Mouse (Mus musculus): ENCODE measurements at regions not wholly inside any gene's neighbourhood (a gene's known extent, or its start where the extent isn't known, plus 50 kb on each side); places are given as distances from the start of the nearest gene placed in this dataset.
"Not testable (repeated sequence)": the region's sequence is repeated elsewhere in the genome, so short reads cannot be mapped to it uniquely, and the experiment has no call there.

DNA sequence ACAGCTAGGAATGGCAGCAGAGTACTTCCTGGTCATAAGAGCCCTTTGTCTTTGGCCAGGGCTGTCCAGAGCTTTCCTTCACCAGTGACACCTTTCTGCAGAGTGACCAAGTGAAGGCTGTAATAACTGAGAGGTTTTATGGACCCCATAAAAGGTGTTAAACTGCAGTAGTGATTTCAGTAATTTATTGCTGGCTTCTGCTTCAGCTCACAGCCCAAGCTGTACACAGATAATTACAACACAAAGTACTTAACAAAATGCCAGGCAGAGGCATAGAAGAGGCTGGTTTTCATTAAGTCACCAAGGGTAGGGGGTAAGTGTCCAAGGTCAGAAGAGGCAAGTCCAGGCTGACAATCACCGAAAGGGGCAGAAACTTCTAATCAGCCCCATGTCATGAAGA lies 83.8 kb downstream of the Eif4e start:
- ATAC-seq (replicated peaks; ENCODE audit: low FRiP score, low TSS enrichment, poor library complexity, severe bottlenecking): no peak

DNA sequence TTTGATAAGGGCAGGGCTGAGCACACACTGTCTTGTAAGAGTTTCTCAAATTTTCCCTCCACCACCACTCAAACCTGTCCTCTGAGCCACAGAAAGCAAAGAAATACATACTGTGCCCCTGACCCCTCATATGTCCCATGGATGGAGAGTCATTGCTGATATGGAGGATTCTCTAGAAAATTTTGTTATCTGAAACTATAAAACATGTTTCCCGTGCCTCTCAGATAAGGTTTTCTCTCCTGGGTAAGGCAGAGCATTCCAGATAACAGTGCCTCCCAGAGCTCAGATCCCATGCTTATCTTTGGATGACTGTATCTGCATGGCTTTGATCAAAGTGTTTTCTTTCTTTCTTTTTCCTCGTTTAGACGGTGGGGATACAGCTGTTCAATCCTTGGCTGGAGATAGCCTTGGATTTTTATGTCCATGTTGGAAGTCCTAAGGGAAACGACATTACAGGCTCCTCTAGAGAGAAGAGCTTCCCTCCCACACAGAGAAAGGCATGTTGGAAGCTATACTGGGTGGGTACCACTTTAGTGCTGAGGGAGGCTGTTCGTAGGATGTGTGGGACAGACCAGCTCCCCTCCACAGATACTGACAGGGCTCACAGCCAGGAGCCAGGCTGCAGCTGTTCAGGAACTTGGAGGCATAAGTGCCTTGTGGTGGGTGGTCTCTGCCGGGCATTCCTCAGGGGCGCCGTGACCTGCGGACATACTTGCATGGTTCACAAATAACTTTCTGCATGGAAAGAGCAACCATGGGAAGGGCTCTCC lies 87.1 kb downstream of the Eif4e start:
- peak; percentile 74 for ATAC-seq (replicated peaks; ENCODE audit: low FRiP score, low TSS enrichment, poor library complexity, severe bottlenecking)

DNA sequence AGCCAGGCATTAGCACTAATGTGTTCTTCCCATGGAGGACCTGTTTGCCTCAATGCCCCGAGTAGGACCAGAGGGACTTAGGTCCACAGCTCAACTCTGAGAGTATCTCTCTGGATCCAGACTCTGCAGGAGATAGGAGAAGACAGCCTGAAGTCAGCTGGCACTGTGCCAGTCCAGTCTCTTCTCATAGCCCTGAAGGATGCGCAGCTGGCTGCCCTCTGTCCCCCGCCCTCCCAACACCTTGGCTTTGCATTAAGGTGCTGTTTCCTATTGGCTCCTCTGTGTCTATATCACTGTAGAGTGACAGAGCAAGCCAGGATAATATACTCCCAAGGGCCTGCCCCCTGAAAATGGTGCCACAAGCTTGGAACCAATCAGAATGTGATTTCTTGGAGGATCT lies 87.7 kb downstream of the Eif4e start:
- peak; percentile 73 for ATAC-seq (replicated peaks; ENCODE audit: low FRiP score, low TSS enrichment, poor library complexity, severe bottlenecking)

DNA sequence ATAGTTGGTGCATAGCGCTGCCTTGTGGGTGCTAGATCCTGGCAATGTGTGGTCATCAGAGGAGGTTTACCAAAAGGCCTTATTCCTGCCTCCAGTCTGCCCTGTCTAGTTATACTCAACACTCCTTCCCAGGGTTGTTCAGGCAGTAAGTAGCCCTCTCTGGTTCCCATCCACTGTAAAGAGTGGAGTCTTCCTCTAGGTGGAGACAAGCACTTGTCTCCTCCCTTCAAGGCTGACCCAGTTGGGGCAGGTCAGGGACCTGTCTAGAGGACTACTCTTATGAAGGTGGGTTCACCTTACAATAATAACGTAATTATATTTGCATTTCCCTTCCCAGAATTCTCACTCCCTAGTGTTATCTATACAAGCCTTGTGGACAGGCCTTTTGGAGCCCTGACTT lies 88.9 kb downstream of the Eif4e start:
- no peak for ATAC-seq (replicated peaks; ENCODE audit: low FRiP score, low TSS enrichment, poor library complexity, severe bottlenecking)

DNA sequence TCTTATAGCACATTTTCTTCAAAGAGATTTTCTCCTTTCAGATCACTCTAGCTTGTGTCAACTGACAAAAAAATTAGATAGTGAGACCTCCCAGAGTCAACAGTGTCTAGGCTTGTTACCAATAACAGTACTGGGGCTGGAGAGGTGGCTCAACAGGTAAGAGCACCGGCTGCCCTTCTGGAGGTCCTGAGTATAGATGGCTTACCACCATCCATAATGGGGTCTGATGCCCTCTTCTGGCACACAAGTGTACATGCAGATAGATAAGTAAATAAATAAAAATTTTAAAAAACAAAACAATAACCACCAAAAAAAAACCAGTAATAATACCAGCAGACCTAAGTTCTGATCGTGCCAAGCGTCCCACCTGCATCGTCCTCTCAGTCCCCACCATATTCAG lies 94.3 kb downstream of the Eif4e start:
- ATAC-seq (replicated peaks; ENCODE audit: low FRiP score, low TSS enrichment, poor library complexity, severe bottlenecking): peak; percentile 58

DNA sequence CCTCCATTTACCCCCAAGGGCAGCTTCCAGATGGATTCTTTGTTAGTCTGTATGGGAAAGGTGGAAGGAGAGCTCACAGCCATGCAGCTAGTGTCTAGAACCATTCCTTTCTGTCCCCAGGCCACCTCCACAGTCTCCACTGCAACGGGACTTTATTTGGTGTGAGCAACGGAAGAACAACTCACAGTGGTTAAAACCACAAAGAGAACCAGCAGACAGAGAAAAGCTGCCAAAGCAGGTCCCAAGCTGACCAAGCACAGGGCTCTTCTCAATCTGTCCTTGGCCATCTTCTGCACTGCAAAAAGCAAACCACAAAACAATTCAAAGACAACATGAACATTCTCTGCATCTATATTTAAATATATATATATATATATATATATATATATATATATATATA lies 98.1 kb downstream of the Eif4e start:
- no peak for ATAC-seq (replicated peaks; ENCODE audit: low FRiP score, low TSS enrichment, poor library complexity, severe bottlenecking)

DNA sequence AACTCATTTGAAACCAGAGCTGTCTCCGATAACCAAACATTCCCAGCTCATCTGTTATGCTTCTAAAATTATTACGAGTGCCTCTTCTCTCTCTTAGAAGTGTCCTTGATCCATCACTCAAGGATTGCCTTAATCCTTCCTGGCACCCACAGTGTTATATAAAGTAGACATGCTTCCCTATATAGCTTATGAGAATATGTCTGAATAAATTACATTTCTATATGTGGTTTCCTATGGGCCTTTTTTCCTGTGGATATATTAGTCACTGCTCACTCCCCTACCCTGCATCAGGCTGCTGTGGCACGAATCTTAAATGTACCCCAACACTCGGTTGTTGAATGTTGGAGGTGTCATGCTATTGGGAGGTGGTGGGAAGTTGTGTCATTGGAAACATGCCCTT lies 100.3 kb downstream of the Eif4e start:
- ATAC-seq (replicated peaks; ENCODE audit: low FRiP score, low TSS enrichment, poor library complexity, severe bottlenecking): no peak

DNA sequence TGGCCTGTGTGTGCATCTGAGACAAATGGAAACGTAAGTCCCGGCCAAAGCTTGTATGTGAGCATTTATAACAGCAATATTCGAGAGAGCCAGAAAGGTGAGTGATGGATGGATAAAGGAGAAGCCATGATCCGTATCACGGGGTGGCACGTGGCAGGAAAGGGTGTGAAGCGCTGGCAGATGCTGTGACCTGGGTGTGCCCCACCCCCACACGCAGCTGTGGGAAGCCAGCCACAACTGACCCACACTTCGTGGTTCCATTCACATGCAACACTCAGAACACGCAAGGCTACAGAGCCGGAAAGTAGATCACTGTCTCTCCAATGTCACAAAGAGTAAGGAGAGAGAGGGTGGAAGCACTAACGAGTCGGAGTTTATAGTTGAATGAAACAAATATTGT lies 104.3 kb downstream of the Eif4e start:
- ATAC-seq (replicated peaks; ENCODE audit: low FRiP score, low TSS enrichment, poor library complexity, severe bottlenecking): no peak

DNA sequence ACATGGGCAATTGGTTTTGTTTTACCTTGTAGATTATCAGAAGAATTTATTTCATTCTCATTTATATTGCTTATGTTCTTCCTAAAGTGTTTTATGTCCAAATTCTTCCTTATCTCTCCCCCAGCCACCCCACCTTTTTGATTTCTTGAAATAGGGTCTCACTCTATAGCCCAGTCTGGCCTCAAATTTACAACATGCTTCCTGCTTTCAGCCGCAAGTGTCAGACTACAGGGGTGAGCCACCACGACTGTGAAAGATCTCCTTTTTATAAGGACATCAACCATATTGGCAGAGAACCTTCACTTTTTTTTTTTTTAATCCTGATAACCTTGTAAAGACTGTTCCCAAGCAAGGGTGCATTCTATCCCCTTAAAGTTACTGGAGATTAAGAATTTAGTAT lies 106.1 kb downstream of the Eif4e start:
- no peak for ATAC-seq (replicated peaks; ENCODE audit: low FRiP score, low TSS enrichment, poor library complexity, severe bottlenecking)

DNA sequence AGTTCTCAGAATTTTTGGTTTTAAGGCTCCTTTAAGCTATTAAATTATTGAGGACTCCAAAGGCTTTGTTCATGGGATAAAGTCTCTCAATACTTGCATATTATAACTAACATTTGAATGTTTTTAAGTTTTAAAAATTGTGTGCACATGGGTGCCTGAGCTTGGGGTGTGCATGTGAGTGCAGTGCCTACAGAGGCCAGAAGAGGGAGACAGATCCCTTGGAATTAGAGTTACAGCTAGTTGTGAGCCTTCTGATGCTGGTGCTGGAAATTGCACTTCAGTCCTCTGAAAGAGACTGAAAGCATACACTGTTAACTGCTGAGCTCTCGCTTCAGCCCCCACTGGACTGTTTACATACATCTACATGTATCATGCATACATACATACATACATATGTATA lies 100.0 kb upstream of the Tspan5 start:
- ATAC-seq (replicated peaks; ENCODE audit: low FRiP score, low TSS enrichment, poor library complexity, severe bottlenecking): peak; percentile 71; the same call in 1 of the 2 replicates

DNA sequence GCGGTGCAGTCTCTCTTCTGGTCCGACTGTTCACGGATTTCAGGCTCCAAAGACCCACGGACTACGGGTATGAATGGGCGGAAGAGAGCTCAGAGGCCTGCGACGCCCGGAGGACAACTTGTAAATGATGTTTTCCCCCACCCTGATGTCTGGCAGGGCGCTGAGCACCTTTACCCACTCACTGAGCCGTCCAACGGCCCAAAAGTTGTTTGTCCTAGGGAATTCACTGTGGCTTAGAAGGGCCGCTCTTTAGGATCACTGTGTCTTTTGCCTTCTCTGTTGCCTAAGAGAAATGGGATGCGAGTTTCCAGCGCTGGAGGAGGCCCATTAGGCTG lies 98.1 kb upstream of the Tspan5 start:
- ATAC-seq (replicated peaks; ENCODE audit: low FRiP score, low TSS enrichment, poor library complexity, severe bottlenecking): no peak

DNA sequence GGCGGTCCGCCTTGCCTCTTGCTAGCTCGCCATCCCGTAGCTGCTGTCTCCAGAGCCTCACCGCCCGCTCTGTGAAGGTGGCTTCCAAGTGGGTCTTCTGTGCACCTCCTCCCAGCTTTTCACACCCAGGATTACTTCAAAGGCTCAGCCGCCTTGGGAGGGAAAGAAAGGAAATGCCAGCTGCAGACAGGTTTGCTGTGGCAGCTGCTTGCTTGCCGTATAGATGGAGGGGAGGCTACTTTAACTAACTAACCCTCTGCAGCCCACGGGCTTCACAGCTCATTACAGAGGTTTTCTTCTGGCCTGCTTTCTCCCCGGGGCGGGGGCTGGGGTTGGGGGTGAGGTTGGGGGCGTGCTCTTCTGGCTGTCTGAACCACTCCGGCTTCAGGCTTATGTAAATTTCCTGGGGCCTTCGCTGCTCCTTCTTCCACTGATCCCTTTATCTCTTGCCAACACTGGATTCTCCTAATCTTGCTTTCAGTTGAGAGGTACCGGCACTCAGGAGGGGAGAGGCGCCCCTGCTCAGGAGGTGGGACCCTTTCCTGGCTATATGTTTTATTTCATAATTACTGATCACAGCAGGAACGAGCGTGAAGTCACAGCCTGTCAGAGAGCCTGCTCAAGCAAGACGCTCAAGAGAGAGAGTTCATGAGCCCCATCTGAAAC lies 97.6 kb upstream of the Tspan5 start:
- ATAC-seq (replicated peaks; ENCODE audit: low FRiP score, low TSS enrichment, poor library complexity, severe bottlenecking): peak; percentile 69

DNA sequence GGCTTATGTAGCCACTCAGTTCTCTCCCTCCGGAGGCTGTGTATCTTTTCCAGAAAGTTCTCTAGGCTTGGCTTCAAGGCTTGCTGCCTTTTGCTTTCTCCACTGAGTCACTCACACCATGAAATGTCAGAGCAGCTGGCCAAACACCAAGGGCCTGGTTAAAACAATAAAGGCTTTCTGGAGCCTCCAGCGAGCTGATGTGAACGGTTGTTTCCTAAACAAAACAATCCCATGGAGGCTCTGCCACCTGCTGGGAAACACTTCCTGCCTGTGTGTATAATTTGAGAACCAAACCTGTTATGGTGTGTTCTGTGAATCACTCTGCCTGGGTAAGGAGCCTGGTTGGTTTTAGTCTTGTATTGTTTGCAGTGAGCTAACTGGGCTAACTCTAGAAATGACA lies 96.7 kb upstream of the Tspan5 start:
- no peak for ATAC-seq (replicated peaks; ENCODE audit: low FRiP score, low TSS enrichment, poor library complexity, severe bottlenecking)

DNA sequence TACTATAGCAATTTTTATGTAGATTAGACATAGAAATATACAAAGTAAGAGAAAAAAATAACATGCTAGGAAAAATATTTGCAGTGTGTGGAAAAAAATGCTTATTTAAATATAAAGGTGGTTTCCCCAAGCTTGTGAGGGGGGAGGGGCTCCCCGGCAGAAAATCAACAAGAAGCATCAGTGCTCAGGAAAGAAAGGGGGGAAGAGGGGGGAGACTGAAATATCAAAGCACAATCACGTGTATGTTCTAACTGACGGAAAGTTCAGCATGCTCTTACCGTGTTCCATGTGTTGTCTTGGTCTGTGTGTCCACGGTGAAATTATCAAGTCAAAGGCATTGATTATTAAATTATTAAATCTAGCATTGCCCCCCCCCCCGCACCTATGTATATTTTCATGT lies 92.3 kb upstream of the Tspan5 start:
- ATAC-seq (replicated peaks; ENCODE audit: low FRiP score, low TSS enrichment, poor library complexity, severe bottlenecking): no peak

DNA sequence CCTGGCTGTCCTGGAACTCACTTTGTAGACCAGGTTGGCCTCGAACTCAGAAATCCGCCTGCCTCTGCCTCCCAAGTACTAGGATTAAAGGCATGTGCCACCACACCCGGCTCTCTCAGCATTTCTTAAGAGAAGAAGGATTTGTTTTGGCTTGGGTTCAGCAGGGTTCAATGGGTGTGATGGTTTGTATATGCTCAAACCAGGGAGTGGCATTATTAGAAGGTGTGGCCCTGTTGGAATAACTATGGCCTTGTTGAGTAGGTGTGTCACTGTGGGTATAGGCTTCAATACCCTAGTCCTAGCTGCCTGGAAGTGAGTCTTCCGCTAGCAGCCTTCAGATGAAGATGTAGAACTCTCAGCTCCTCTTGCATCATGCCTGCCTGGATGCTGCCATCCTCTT lies 91.3 kb upstream of the Tspan5 start:
- not testable (repeated sequence) for ATAC-seq (replicated peaks; ENCODE audit: low FRiP score, low TSS enrichment, poor library complexity, severe bottlenecking)

DNA sequence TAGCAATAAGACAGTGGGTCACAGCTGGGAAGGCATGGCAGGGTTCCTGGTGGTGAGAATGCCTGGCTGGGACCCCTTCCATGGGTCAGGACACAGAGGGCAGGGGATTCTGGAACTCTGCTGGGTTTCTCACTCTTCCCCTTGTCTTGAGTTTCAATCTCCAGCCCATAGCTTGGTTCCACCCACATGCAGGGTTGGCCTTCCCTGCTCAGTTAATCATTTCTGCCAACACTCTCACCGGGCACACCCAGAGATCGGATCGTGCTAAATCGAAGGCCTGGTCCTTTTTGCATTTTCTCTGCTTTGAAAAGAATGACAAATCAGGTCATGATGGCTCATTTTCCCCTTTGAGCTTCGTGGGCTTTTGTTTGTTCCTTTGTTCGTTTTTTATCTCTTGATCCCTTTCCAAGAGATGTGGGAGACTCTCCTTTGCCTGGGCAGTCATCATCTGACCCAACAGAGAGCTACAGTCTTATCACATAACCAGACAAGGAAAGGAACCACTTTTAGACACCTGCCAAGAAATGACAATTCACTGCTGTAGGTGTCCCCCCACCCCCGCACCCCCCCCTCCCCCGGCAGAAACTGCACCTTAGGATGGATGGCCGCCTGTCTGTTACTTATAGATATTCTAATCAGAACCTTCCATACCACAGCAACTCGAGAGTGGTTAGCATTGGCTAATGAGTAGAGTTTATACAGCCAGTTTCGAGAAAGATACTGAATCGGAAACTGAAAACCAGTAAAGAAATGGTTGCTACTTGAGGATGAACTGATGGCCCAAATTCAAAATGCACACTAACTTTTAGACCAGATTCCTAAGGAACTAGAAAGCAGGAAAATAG lies 90.4 kb upstream of the Tspan5 start:
- ATAC-seq (replicated peaks; ENCODE audit: low FRiP score, low TSS enrichment, poor library complexity, severe bottlenecking): peak; percentile 52

DNA sequence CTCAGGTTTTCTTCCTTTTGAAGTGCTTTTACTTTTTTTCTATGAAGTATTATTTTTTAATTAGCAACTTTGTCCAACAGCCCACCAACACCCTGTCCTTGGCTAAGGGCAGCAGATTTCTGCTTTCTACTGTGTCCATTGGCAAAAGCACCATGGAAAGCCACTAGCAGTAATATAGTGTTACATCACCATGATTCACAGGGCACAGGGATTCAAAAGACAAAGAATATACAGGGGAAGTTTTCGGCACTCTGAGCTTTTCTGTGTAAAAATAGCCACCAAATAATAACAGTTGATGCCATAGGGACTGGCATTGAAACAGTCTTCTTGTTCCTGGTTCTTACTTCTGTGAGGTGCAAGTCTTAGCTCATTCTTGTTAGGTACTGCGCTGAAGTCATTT lies 89.8 kb upstream of the Tspan5 start:
- no peak for ATAC-seq (replicated peaks; ENCODE audit: low FRiP score, low TSS enrichment, poor library complexity, severe bottlenecking)

DNA sequence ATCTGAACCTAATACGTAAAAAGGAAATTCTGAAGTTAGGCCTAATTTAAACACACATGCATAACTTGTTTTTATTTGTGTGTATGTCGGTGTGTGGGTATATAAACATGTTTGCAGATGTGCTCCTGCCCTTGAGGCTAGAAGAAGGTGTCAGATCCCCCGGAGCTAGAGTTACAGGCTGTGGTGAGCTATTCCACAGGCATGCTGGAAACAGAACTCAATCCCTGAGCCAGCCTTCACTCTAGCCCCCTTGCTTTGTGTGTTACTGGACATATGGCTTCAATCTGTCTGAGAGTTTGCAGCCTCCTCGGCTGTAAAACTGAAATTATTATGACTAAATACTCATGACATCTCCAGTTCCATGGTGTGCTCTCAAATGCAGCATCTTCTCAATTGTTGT lies 89.3 kb upstream of the Tspan5 start:
- ATAC-seq (replicated peaks; ENCODE audit: low FRiP score, low TSS enrichment, poor library complexity, severe bottlenecking): no peak

DNA sequence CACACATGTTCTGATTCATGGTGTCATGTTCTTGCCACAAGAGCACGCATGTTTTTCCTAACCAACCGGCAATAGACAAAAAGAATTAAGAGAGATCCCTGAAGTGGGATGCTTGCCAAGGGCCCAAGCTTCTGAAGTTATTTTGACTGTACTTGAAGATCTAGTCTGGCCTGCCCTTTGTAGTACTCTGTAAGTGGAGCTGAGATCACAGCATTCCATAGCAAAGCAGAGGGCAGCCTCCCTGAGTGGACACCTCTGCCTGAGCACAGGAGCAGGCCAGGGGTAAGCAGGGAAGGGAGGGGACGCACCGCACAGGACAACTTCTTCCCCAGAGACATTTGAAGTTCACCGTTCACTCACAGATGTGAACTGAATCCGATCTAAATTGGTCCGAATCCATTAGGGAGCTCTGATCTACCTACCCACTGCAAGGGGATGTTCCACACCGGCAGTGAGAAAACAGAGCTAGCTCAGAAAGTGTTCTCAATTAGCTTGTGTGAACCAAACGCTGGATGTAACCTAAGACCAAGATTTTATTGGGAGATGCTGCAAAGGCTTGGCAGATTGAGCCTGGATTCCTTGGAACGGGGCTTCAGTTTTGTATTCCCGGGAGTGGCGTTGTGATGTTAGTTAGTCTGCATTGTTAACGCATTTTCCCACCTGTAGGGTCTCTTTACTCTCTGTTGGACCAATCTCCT lies 88.3 kb upstream of the Tspan5 start:
- no peak for ATAC-seq (replicated peaks; ENCODE audit: low FRiP score, low TSS enrichment, poor library complexity, severe bottlenecking)

All from megakaryocyte-erythroid progenitor cell, adult 5-6 weeks (primary cell).